Comparison of ENCODE assay signal across 20 mouse cellular contexts in the genomic region with DNA sequence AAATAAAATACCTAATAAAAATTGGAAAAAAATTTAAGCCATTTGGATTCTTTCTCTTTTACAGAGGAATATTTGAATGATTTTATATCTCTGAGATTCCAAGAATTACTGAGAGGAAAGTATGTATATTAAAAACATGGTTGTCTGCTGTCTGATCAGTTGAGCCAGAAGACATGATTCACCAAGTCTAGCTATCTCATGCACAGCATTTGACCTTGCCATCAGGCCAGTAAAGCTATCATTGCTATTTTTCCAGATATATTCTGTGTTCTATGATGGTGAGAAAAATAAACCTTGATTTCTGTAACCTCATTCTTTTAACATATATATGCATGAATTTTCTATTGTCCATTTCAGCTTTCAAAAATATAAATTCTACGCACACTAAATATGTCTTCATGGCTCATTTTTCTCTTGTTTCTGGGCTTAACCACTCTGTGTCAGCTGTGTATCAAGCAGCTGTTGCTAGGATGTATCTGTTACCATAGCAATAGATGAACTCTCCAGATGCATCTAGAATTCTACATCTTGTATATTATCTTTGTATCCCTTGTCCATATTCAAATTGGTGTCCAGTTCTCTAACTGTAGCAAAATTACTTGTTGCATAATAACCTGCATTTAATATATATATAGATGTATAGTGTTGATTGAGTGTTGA. TPM values are rescaled to one million over a fixed set of nuclear protein-coding genes. Genes with fewer than 3 reads are reported as not detected.
"Had no signal": no experiment of that assay in that cellular context is flagged by ENCODE, and none has a peak within 500 bp of the region (broad histone marks: within the 10 kb centered on the region; RNA-seq: fewer than 3 reads in every experiment).

No protein-coding gene starts in this region.

- H3K4me3 ChIP-seq: layer of hippocampus, adult 2 months; limb, embryonic 12.5 days; liver, embryonic 13.5 days; lung, embryonic 15.5 days; megakaryocyte, embryonic 14.5 days; myocyte; neural tube, embryonic 12.5 days had no signal

- H3K4me1 ChIP-seq: limb, embryonic 12.5 days; liver, embryonic 13.5 days; lung, embryonic 15.5 days; megakaryocyte, embryonic 14.5 days; neural tube, embryonic 12.5 days had no signal

- H3K9me3 ChIP-seq: limb, embryonic 12.5 days; liver, embryonic 13.5 days; lung, embryonic 15.5 days; megakaryocyte, embryonic 14.5 days; neural tube, embryonic 12.5 days had no signal

- H3K9ac ChIP-seq: limb, embryonic 12.5 days; liver, embryonic 13.5 days; liver, postnatal 0 days; lung, embryonic 15.5 days; neural tube, embryonic 12.5 days had no signal

- H3K36me3 ChIP-seq: limb, embryonic 12.5 days; liver, embryonic 13.5 days; lung, embryonic 15.5 days; neural tube, embryonic 12.5 days had no signal

- H3K4me2 ChIP-seq: limb, embryonic 12.5 days; liver, embryonic 13.5 days; lung, embryonic 15.5 days; neural tube, embryonic 12.5 days had no signal

- ATAC-seq: liver, postnatal 0 days had no signal

- DNase-seq: kidney, adult 18-20 months; kidney, postnatal 10 days; kidney, postnatal 4 days; liver; liver, embryonic 13.5 days; liver, postnatal 0 days; lung, postnatal 14 days; right cerebral cortex, postnatal 14 days; thymus, postnatal 36 days had no signal

- H3K27me3 ChIP-seq: limb, embryonic 12.5 days; liver, embryonic 13.5 days; lung, embryonic 15.5 days; megakaryocyte, embryonic 14.5 days; neural tube, embryonic 12.5 days had no signal

- H3K27ac ChIP-seq: layer of hippocampus, adult 2 months; limb, embryonic 12.5 days; liver, embryonic 13.5 days; lung, embryonic 15.5 days; macrophage; neural tube, embryonic 12.5 days had no signal

RNA-seq across cellular contexts. Expression of a gene that starts 53.0 kb away (rescaled TPM):
- polyA plus RNA-seq: limb, embryonic 12.5 days; liver, embryonic 13.5 days; liver, postnatal 0 days; macrophage; myocyte; thymus, postnatal 0 days had no signal

RNA-seq across cellular contexts. Expression of a gene that starts 56.2 kb away (rescaled TPM):
- polyA plus RNA-seq: kidney, embryonic 14.5 days; limb, embryonic 12.5 days; liver, embryonic 13.5 days; liver, postnatal 0 days; lung, embryonic 15.5 days; macrophage; myocyte; neural tube, embryonic 12.5 days; small intestine, adult 2 months; stomach, embryonic 16.5 days; thymus, postnatal 0 days had no signal
